Mouse (Mus musculus) gastrocnemius, postnatal 36 days (tissue): Measurements from ENCODE around the gene Mpz. TPM values are rescaled to one million over a fixed set of nuclear protein-coding genes. Genes with fewer than 3 reads are reported as not detected.

ENCODE experiments used
- DNase-seq, 2 experiments: peaks; one replicate each; pipeline ENCODE4 v3.0.0; 2022
- intact Hi-C: fragments of 180-260 bp; cut with DNase I; formaldehyde crosslinking; loops from one replicate; pipeline ENCODE4 v1.15.1; 2025
- total RNA-seq, 2 experiments: library from RNA; stranded (reverse); gene quantifications; 2 replicates each; pipeline ENCODE4 v1.2.3; 2021

Gene Mpz
- total RNA-seq, 2 experiments from 2014 or later, result 33.1 to 105 TPM

DNA sequence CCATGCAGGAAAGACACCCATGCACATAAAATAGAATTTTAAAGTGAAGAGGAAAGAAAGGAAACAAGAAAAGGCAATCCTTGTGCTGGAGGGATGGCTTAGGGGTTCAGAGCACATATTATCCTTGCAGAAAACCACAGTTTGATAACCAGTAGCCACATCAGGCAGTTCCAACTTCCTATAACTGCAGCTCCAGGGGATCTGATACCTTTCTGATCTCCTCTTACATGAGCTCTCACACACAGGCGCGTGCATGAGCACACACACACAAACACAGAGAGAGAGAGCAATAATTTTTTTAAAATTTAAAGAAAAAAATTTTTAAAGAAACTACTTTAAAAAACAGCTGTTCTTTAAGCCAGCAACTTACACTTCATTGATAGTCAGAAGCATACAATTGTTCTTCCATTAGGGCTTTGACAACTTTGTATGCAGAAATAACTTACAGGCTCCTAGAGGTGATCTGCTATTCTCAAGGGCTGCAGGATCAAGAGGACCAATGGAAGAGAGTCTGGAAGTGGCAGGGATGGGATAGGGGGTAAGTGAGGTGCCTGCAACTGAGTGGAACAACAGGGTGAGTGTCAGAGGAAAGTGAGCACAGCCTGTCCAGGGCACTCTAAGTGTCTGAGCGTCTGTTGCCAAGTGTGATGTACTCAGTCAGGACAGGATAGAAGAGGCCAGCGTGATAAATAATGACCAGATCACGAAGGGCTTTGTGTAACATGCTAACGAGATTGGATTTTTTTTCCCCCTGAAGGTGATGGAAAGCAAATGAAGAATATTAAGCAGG is 55.4 kb downstream of the Mpz start:
- intact Hi-C loops, result no loop called here
- DNase-seq, result no peak

DNA sequence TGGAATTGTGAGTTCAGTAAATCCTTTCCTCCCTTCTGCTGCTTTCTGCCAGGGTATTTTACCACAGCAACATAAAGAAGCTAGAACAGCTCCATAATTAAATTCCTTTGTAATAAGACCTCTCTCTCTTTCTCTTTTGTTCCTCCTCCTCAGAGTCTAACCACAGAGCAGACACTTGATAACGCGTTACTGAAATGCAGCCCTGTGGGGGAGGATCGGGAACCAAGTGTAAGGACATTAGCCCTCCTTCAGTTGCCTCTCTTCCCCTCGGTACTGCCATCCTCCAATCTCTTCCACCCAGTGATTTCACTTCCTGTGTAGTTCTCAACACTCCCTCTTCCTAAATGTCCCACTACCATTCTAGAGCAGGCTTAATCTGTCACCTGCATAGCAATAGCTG is 58.9 kb downstream of the Mpz start:
- intact Hi-C loops, result no loop called here

More for the DNA sequence above, 58.9 kb downstream of the Mpz start:
- no peak for DNase-seq

Other genes with a start within 250 kb of the Mpz start
- not detected for gene Fcrlb, start 237.8 kb upstream of the Mpz start, total RNA-seq
- gene Fcrla, start 223.1 kb upstream of the Mpz start, total RNA-seq, result under 1 TPM in 1 of 2 experiments, not detected in 1; 0.20 TPM
- gene Fcgr2b, start 174.2 kb upstream of the Mpz start, total RNA-seq, result 1 to 10 TPM; 2.2 to 2.4 TPM
- gene Fcgr4, start 131.8 kb upstream of the Mpz start, total RNA-seq, result not detected
- gene Fcgr3, start 85.8 kb upstream of the Mpz start, total RNA-seq, result 1 to 10 TPM; 2.6 to 4.6 TPM
- gene Cfap126, start 36.8 kb upstream of the Mpz start, total RNA-seq, result under 1 TPM; 0.54 to 0.91 TPM
- 100 to 1,000 TPM; 691 to 738 TPM for gene Sdhc, start 108 bp upstream of the Mpz start, total RNA-seq
- gene Pcp4l1, start 45.6 kb downstream of the Mpz start, total RNA-seq, result 10 to 100 TPM; 48.8 to 49.5 TPM
- not detected for gene Nr1i3, start 63.3 kb downstream of the Mpz start, total RNA-seq
- 10 to 100 TPM; 52.0 to 54.8 TPM for gene Tomm40l, start 71.8 kb downstream of the Mpz start, total RNA-seq
- gene Apoa2, start 74.3 kb downstream of the Mpz start, total RNA-seq, result 1 to 10 TPM in 1 of 2 experiments, not detected in 1; 1.7 TPM
- gene Fcer1g, start 83.7 kb downstream of the Mpz start, total RNA-seq, result 1 to 10 TPM; 2.5 to 4.9 TPM
- gene Adamts4, start 99.7 kb downstream of the Mpz start, total RNA-seq, result under 1 TPM; 0.28 to 0.54 TPM
- gene Ndufs2, start 100.7 kb downstream of the Mpz start, total RNA-seq, result 100 to 1,000 TPM; 874 to 989 TPM
- 10 to 100 TPM in 1 of 2 experiments, 1 to 10 TPM in 1; 9.6 to 10.5 TPM for gene B4galt3, start 119.6 kb downstream of the Mpz start, total RNA-seq
- 1 to 10 TPM; 8.7 TPM for gene Ppox, start 130.5 kb downstream of the Mpz start, total RNA-seq
- gene Usp21, start 137.3 kb downstream of the Mpz start, total RNA-seq, result 10 to 100 TPM; 13.5 to 13.8 TPM
- 10 to 100 TPM; 80.9 to 82.2 TPM for gene Ufc1, start 144.3 kb downstream of the Mpz start, total RNA-seq
- gene Dedd, start 178.4 kb downstream of the Mpz start, total RNA-seq, result 10 to 100 TPM; 26.6 to 31.1 TPM
- gene Nit1, start 194.9 kb downstream of the Mpz start, total RNA-seq, result 10 to 100 TPM; 23.2 to 23.9 TPM
- gene Pfdn2, start 195.0 kb downstream of the Mpz start, total RNA-seq, result 10 to 100 TPM; 85.7 to 91.7 TPM
- not detected for gene Klhdc9, start 210.1 kb downstream of the Mpz start, total RNA-seq
- under 1 TPM in 1 of 2 experiments, not detected in 1; 0.07 TPM for gene Nectin4, start 219.4 kb downstream of the Mpz start, total RNA-seq
- gene Arhgap30, start 238.2 kb downstream of the Mpz start, total RNA-seq, result under 1 TPM; 0.94 to 0.99 TPM